Mouse (Mus musculus) common myeloid progenitor, adult 5-6 weeks (primary cell): ENCODE data around the gene Cux1. TPM values are rescaled to one million over a fixed set of nuclear protein-coding genes. Genes with fewer than 3 reads are reported as not detected.

Source experiments
- ATAC-seq: replicated peaks from 2 replicates; pipeline ENCODE4 v1.8.0; 2016; ENCODE audit warnings: low read depth, mild to moderate bottlenecking, moderate TSS enrichment, inconsistent platforms; ENCODE audit not compliant: poor library complexity, severe bottlenecking
- total RNA-seq: library from RNA; stranded (forward); fragments of 200-1000, 187-1606 nt; gene quantifications from 2 replicates; pipeline ENCODE4 v1.2.3, GENCODE M21; 2017

Cux1 gene
- total RNA-seq, 1 experiment from 2014 or later, result 202 TPM

- ATAC-seq, result peak; percentile 21; the same call in 1 of the 2 replicates
These were observed 53.1 kb downstream of the Cux1 start for GRCm38 (mm10) chr5:136514049-136514677.

GRCm38 (mm10) chr5:136512103-136512674, 55.1 kb downstream of the Cux1 start:
- ATAC-seq, result no peak

GRCm38 (mm10) chr5:136511378-136511777, 55.9 kb downstream of the Cux1 start:
- 0 out of 2 replicates have a peak, but pooled peaks have one; percentile 24 for ATAC-seq

DNA sequence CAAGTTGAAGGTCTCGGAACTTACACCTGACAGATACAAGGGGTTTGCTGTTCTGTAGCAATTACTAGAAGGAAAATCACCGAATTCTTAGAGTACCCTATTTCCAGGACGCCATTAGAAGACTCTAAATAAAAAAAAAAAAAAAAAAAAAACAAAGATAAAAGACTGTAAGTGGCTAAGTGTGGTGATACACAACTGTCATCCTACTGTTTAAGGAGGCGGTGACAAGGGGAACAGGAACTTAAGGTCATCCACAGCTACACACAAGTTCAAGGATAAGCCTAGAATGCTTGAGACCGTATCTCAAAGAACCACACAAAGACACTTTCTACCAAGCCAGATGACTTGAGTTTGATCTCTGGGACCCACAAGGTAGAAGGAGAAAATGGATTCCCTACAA, 56.7 kb downstream of the Cux1 start:
- ATAC-seq, result no peak

DNA sequence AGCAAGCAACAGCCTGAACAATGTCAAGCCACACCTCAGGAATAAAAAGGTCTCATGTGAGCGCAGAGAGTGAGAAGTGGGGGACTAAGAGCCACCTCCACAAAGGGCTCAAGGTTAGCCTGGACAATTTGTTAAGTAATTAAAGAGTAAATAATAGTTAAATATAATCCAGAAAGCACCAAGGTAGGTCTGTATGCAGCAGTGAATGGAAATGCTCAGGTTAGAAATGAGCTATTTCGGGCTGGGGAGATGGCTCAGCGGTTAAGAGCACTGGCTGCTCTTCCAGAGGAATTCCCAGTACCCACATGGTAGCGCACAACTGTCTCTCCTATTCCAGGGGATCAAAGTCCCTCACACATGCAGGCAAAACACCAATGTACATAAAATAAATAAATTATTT, 59.7 kb downstream of the Cux1 start:
- ATAC-seq, result no peak

DNA sequence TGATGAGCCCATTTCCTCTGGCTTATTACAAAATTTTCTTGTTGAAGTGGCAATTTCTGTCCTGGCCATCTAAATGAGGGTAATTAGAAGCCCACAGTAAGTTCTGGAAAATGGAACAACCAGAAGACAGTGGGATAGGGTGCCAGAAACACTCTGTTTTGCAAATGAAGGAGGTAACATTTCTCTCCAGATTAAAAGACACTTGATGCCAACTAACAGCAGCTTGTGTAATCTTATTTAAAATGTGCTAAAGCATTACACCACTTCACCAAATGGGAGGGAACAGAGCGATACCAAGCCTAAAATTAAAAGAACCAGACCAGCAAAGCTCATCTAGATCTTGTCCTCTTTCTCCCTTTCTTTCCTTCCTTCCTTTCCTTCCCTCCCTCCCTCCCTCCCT, 61.0 kb downstream of the Cux1 start:
- no peak for ATAC-seq

GRCm38 (mm10) chr5:136502491-136503086, 64.7 kb downstream of the Cux1 start:
- ATAC-seq, result no peak

- ATAC-seq, result peak; percentile 64
These were observed 66.9 kb downstream of the Cux1 start for GRCm38 (mm10) chr5:136500307-136500871.

- ATAC-seq, result no peak
These were observed 68.0 kb downstream of the Cux1 start for GRCm38 (mm10) chr5:136499316-136499715.

DNA sequence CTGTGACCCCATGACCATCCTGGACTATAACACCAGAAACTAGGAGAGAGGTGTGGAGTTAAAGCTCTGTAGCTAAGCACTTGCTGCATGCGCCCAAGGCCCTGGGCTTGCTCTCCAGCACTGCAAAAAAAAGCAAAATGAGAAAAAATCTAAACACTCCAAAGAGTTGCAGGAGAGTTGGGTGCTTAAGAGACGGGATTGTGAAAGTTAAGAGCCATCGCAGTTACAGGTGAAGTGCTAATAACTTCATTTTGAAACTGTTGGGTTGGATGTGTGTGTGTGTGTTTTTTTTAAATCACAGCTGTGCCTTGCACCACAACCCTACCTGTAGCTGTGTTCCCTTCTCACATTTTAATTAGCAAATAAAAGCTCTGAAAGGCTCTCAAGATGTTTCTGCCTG, 68.5 kb downstream of the Cux1 start:
- ATAC-seq, result no peak

- ATAC-seq, result no peak
These were observed 70.0 kb downstream of the Cux1 start for GRCm38 (mm10) chr5:136497301-136497700.

GRCm38 (mm10) chr5:136495581-136495980, 71.7 kb downstream of the Cux1 start:
- 0 out of 2 replicates have a peak, but pooled peaks have one; percentile 4 for ATAC-seq

DNA sequence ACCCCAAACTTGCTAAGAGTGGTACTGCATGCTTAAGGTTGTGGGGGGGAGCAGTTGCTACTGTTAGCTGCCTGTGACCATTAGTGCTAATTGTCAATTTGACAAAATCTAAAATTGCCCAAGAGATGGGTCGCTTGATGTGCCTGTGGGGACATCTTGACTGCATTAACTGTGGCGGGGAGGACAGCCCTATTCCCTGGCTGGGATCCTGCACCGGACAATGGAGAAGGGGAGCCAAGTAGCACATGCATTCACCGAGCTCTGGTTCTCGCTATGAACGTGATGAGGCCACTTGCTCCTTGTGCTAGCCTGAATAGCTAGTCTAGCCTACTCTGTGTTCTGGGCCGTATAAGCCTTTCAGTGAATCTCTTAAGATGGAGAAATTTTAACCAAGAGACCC, 72.4 kb downstream of the Cux1 start:
- ATAC-seq, result no peak

GRCm38 (mm10) chr5:136494288-136494687, 73.0 kb downstream of the Cux1 start:
- ATAC-seq, result 0 out of 2 replicates have a peak, but pooled peaks have one; percentile 36

DNA sequence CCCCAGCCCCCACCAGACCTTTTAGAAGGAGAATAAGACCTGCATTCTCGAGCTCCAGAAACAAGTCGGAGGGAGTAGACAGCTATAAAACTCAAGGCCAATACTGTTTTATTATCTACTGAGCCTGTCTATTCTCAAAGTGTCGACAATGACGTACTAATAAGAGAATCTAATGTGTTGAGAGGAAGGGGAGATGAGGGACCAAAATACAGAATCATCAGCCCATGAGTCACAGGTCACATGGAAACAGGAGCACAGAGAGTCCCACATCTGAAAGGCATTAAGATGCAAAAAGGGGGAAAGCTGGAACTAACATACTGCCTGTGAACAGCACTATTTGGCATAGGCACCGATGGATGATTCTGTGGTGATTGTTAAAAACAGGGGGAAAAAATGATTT, 77.8 kb downstream of the Cux1 start:
- no peak for ATAC-seq

GRCm38 (mm10) chr5:136488721-136489120, 78.6 kb downstream of the Cux1 start:
- no peak for ATAC-seq

DNA sequence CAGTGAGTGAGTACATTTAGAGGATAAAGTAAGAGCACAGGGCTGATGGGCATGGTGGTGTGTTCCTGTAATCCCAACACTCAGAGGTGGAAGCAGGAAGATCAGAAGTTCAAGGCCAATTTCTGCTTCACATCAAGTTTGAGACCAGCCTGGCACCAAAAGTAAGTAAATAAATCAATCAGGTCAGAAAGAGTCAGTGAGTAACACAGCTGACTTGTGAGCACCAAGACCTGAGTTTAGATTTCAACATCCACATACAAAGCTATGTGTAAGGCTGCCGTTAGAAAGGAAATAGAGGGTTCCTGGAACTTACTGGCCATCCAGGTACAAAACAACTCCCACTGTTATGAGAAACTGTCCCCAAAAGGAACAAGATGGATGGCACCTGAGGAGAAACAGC, 79.1 kb downstream of the Cux1 start:
- ATAC-seq, result no peak

DNA sequence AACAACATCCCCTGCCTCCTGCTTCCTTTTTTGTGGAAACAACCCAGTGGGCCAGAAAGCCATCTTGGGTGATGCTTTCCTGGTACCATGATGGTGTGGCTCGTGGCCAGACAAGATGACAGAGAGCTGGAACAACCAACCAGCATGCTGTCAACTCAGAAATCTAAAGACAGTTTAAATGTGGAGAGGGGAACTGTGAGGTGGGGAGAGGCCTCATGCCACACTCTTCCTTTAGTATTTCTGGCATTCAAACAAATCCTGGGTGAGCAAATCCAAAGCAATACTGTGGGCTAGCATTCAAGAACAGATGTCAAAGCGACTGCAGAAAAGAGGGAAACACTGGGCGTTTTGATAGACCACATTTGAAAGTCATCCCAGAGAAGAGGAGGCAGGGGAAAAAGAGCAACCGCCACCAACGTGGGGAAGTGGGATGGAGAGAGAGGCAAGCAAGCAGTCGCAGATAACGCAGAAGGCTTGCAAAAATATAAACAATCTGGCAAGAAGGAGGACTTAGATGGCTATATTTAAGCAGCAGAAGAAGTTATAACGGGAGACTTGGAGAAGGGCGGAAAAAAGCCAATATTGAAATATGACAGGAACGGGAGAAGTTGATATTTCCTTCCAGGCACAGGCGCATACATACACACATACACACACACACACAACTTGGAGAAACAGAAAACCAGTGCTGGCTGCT, 79.7 kb downstream of the Cux1 start:
- peak; percentile 88 for ATAC-seq

DNA sequence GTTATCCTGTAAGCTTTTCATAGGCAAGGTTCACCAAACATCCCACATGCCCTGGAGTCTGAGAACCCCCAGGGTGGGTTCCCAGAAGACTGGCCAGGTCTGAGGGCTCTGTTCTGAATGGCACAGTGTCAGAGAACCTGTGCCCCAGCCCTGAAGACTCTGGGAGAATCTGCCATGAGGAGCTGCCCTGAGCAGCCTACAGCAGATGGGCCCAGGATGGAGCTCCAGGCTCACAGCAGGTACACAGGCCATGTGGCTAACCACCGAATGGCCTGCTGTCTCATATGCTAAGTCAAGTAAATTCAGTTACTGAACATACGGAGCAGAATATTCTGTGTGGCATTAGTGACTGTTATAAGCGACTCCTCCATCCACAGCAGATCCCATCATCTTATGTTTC, 80.9 kb downstream of the Cux1 start:
- ATAC-seq, result no peak

GRCm38 (mm10) chr5:136485397-136485796, 81.9 kb downstream of the Cux1 start:
- no peak for ATAC-seq

DNA sequence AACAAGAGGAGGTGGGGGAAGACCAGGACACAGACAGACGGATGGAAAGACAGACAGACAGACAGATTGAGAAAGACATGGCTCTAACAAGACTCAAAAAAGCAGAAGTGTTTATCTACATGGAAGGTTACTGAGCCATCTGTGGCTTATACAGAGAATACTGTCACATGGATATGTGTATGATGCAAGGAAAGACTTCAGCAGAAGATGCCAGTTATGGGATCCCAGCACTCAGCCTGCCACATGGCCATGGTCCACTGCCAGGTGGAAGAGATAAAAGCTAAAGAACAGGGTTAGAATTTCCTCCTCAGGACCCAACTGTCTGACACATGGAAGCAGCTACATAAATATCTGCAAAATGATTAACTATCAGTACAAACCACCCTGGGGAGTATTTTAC, 84.9 kb downstream of the Cux1 start:
- ATAC-seq, result peak; percentile 83
